Mouse (Mus musculus) heart, embryonic 11.5 days (tissue): ENCODE data around the gene Nxt1. TPM values are rescaled to one million over a fixed set of nuclear protein-coding genes. Genes with fewer than 3 reads are reported as not detected.

Experiments
- ATAC-seq: fragments of 200-750 bp; cut with Nextera tagmentation; replicated peaks from 2 replicates; pipeline ENCODE4 v1.8.0; 2017; ENCODE audit warnings: moderate library complexity; ENCODE audit not compliant: insufficient number of reproducible peaks, low FRiP score, low TSS enrichment
- H3K27ac ChIP-seq: fragments of 300-500 bp; sonication (generic); 2 replicates; pipeline ENCODE4 v1.5.1; 2014; ENCODE audit warnings: mild to moderate bottlenecking, low read depth, low read length
- H3K27me3 ChIP-seq: fragments of 300-500 bp; sonication (generic); 2 replicates; pipeline ENCODE4 v1.6.1; 2014; ENCODE audit warnings: mild to moderate bottlenecking, low read length, mixed read lengths; ENCODE audit not compliant: control insufficient read depth, insufficient read depth
- H3K36me3 ChIP-seq: fragments of 300-500 bp; sonication (generic); 2 replicates; pipeline ENCODE4 v1.6.1; 2014; ENCODE audit warnings: mild to moderate bottlenecking, low read length, moderate library complexity, mixed read lengths; ENCODE audit not compliant: control insufficient read depth, insufficient read depth
- H3K4me1 ChIP-seq: fragments of 300-500 bp; sonication (generic); 2 replicates; pipeline ENCODE4 v1.6.1; 2014; ENCODE audit warnings: low read length; ENCODE audit not compliant: control insufficient read depth, insufficient read depth
- H3K4me2 ChIP-seq: fragments of 300-500 bp; sonication (generic); 2 replicates; pipeline ENCODE4 v1.6.1; 2014; ENCODE audit warnings: mild to moderate bottlenecking, moderate library complexity
- H3K4me3 ChIP-seq: fragments of 300-500 bp; sonication (generic); 2 replicates; pipeline ENCODE4 v1.5.1; 2014; ENCODE audit warnings: low read depth, low read length
- H3K9ac ChIP-seq: fragments of 300-500 bp; sonication (generic); 2 replicates; pipeline ENCODE4 v1.6.1; 2014; ENCODE audit warnings: mild to moderate bottlenecking, low read depth, low read length, moderate library complexity
- H3K9me3 ChIP-seq: fragments of 300-500 bp; sonication (generic); replicated peaks from 2 replicates; pipeline ENCODE4 v1.6.1; 2016; ENCODE audit warnings: low read length; ENCODE audit not compliant: control insufficient read depth
- WGBS: fragments of 180-500 bp; shearing (Covaris S2); extraction: QIAGEN DNeasy Blood & Tissue Kit; methylation state at CpG from one replicate; pipeline ENCODE4 v1.1.7; 2014; ENCODE audit not compliant: insufficient replicate concordance; 5-methylcytosine and 5-hydroxymethylcytosine counted together
- polyA plus RNA-seq: library from polyadenylated mRNA; unstranded; fragments of >200 nt; fragmentation: Nextera tagmentation; extraction: Ambion mirVana; gene quantifications from 2 replicates; pipeline ENCODE4 v1.2.1, GENCODE M21; 2014

The Nxt1 gene
- polyA plus RNA-seq, 1 experiment from 2014 or later = 71.3 TPM

GRCm38 (mm10) chr2:148644421-148645000 lies 27.9 kb upstream of the Nxt1 start:
- no peak for ATAC-seq
- no peaks in the 10 kb centered on the region for H3K4me1 ChIP-seq
- no peaks in the 10 kb centered on the region for H3K36me3 ChIP-seq
- 80% methylated on average over 6 of the region's 6 CpGs for WGBS
- H3K9me3 ChIP-seq = no peaks in the 10 kb centered on the region
- H3K9ac ChIP-seq = no peak overlapping the region
- no peak overlapping the region for H3K4me2 ChIP-seq
- H3K27ac ChIP-seq = no peak overlapping the region
- no peak overlapping the region for H3K4me3 ChIP-seq
- no peaks in the 10 kb centered on the region for H3K27me3 ChIP-seq

GRCm38 (mm10) chr2:148650587-148651357 lies 21.6 kb upstream of the Nxt1 start:
- Histone ChIP-seq H3K36me3 (no peaks in the 10 kb centered on the region), H3K4me1 (no peaks in the 10 kb centered on the region), H3K4me3 (no peak overlapping the region), H3K9me3 (no peaks in the 10 kb centered on the region), H3K9ac (no peak overlapping the region), H3K27ac (no peak overlapping the region), H3K4me2 (no peak overlapping the region), H3K27me3 (no peaks in the 10 kb centered on the region)
- WGBS = 48% methylated on average over 3 of the region's 3 CpGs
- ATAC-seq = no peak

GRCm38 (mm10) chr2:148654961-148655360 lies 17.4 kb upstream of the Nxt1 start:
- ATAC-seq = no peak
- Histone ChIP-seq H3K27ac (no peak overlapping the region), H3K9ac (no peak overlapping the region), H3K4me1 (no peaks in the 10 kb centered on the region), H3K4me2 (no peak overlapping the region), H3K4me3 (no peak overlapping the region), H3K27me3 (no peaks in the 10 kb centered on the region), H3K36me3 (no peaks in the 10 kb centered on the region), H3K9me3 (no peaks in the 10 kb centered on the region)
- 2% methylated on average over 3 of the region's 3 CpGs for WGBS

GRCm38 (mm10) chr2:148663458-148663857 lies 8.9 kb upstream of the Nxt1 start:
- no peak overlapping the region for H3K9ac ChIP-seq
- H3K9me3 ChIP-seq = no peaks in the 10 kb centered on the region
- no peaks in the 10 kb centered on the region for H3K36me3 ChIP-seq
- no peak for ATAC-seq
- no peak overlapping the region for H3K4me3 ChIP-seq
- no peaks in the 10 kb centered on the region for H3K4me1 ChIP-seq
- H3K27me3 ChIP-seq = no peaks in the 10 kb centered on the region
- WGBS = 97% methylated on average over 1 of the region's 1 CpGs
- no peak overlapping the region for H3K4me2 ChIP-seq
- H3K27ac ChIP-seq = no peak overlapping the region

GRCm38 (mm10) chr2:148677801-148678200 lies 5.4 kb downstream of the Nxt1 start:
- peaks cover 39% of the 10 kb centered on the region for H3K4me1 ChIP-seq
- H3K36me3 ChIP-seq = peaks cover 8% of the 10 kb centered on the region; the same call in 1 of the 2 replicates
- peak; percentile 27 for ATAC-seq
- H3K4me2 ChIP-seq = peak overlapping the region; percentile 72
- no peaks in the 10 kb centered on the region for H3K9me3 ChIP-seq
- H3K4me3 ChIP-seq = peak overlapping the region; percentile 51
- H3K9ac ChIP-seq = peak overlapping the region; percentile 72
- peak overlapping the region; percentile 77 for H3K27ac ChIP-seq
- WGBS = 7% methylated on average over 26 of the region's 26 CpGs
- no peaks in the 10 kb centered on the region for H3K27me3 ChIP-seq

GRCm38 (mm10) chr2:148679346-148679745 lies 6.9 kb downstream of the Nxt1 start:
- Histone ChIP-seq H3K36me3 (peaks cover 14% of the 10 kb centered on the region), H3K27me3 (no peaks in the 10 kb centered on the region), H3K4me3 (peak overlapping the region; percentile 25), H3K27ac (peak overlapping the region; percentile 82), H3K4me1 (peaks cover 34% of the 10 kb centered on the region), H3K9me3 (no peaks in the 10 kb centered on the region), H3K9ac (peak overlapping the region; percentile 58; the same call in 1 of the 2 replicates), H3K4me2 (peak overlapping the region; percentile 89)
- ATAC-seq = no peak
- 3% methylated on average over 9 of the region's 9 CpGs for WGBS

GRCm38 (mm10) chr2:148680775-148681291 lies 8.4 kb downstream of the Nxt1 start, which contains the start of gene Gzf1:
Gene Gzf1 (plus strand): TSS chr2:148681023.
- H3K9ac ChIP-seq = peak within 1 kb of the TSS; percentile 87
- WGBS = under 1% methylated on average over 39 of the region's 39 CpGs
- H3K27me3 ChIP-seq = no peaks in the 10 kb centered on the region
- H3K4me1 ChIP-seq = peaks cover 34% of the 10 kb centered on the region
- peak within 1 kb of the TSS; percentile 82 for H3K4me3 ChIP-seq
- peaks cover 17% of the 10 kb centered on the region for H3K36me3 ChIP-seq
- ATAC-seq = peak; percentile 93
- H3K9me3 ChIP-seq = no peaks in the 10 kb centered on the region
- H3K27ac ChIP-seq = peak within 1 kb of the TSS; percentile 94
- peak within 1 kb of the TSS; percentile 89 for H3K4me2 ChIP-seq

GRCm38 (mm10) chr2:148681461-148681891 lies 9.1 kb downstream of the Nxt1 start:
- peak overlapping the region; percentile 89 for H3K4me2 ChIP-seq
- peaks cover 14% of the 10 kb centered on the region for H3K36me3 ChIP-seq
- H3K9me3 ChIP-seq = no peaks in the 10 kb centered on the region
- H3K9ac ChIP-seq = peak overlapping the region; percentile 87
- peak; percentile 55 for ATAC-seq
- peaks cover 34% of the 10 kb centered on the region for H3K4me1 ChIP-seq
- WGBS = 7% methylated on average over 17 of the region's 17 CpGs
- H3K4me3 ChIP-seq = peak overlapping the region; percentile 82
- H3K27me3 ChIP-seq = no peaks in the 10 kb centered on the region
- peak overlapping the region; percentile 94 for H3K27ac ChIP-seq
